Mouse (Mus musculus): ENCODE results near the gene Chrna1.

- TF ChIP-seq POLR2A (IDR thresholded peaks at IDR 0.05; ENCODE audit: insufficient read length, low read depth), result no peak
- TF ChIP-seq E2F4 (IDR thresholded peaks at IDR 0.05; ENCODE audit: insufficient read depth), result no peak
- TF ChIP-seq CEBPB (IDR thresholded peaks at IDR 0.05; ENCODE audit: insufficient read depth, poor library complexity, severe bottlenecking), result no peak
- TF ChIP-seq USF1 (IDR thresholded peaks at IDR 0.05; ENCODE audit: low read depth), result no peak
These were observed 20.5 kb upstream of the Chrna1 start for GRCm38 (mm10) chr2:73600650-73601049.

All from myocyte (in vitro differentiated cells).